Mouse (Mus musculus): ENCODE results near the gene Lyz2.
"Not testable (repeated sequence)": the region's sequence is repeated elsewhere in the genome, so short reads cannot be mapped to it uniquely, and the experiment has no call there.

The Lyz2 gene

GRCm38 (mm10) chr10:117284578-117285520, 2.7 kb upstream of the Lyz2 start:
- DNase-seq (ENCODE audit: low spot score in 2 of 2), result no peak

GRCm38 (mm10) chr10:117283871-117284577, 1.9 kb upstream of the Lyz2 start:
- DNase-seq (ENCODE audit: low spot score in 2 of 2), result no peak

GRCm38 (mm10) chr10:117283196-117283595, 1.1 kb upstream of the Lyz2 start:
- DNase-seq (ENCODE audit: low spot score in 2 of 2), result not testable (repeated sequence)

GRCm38 (mm10) chr10:117282551-117282950, 430 bp upstream of the Lyz2 start:
- DNase-seq (ENCODE audit: low spot score in 2 of 2), result no peak

- no peak for DNase-seq (ENCODE audit: low spot score in 2 of 2)
Observed at GRCm38 (mm10) chr10:117281381-117281920, 670 bp downstream of the Lyz2 start.

- no peak for DNase-seq (ENCODE audit: low spot score in 2 of 2)
Observed at GRCm38 (mm10) chr10:117280000-117280399, 2.1 kb downstream of the Lyz2 start.

GRCm38 (mm10) chr10:117278510-117278909, 3.6 kb downstream of the Lyz2 start:
- DNase-seq (ENCODE audit: low spot score in 2 of 2), result not testable (repeated sequence)

- DNase-seq (ENCODE audit: low spot score in 2 of 2), result not testable (repeated sequence)
Observed at GRCm38 (mm10) chr10:117277779-117278178, 4.3 kb downstream of the Lyz2 start.

GRCm38 (mm10) chr10:117275681-117276369, 6.3 kb downstream of the Lyz2 start:
- DNase-seq (ENCODE audit: low spot score in 2 of 2), result no peak

- DNase-seq (ENCODE audit: low spot score in 2 of 2), result not testable (repeated sequence)
Observed at GRCm38 (mm10) chr10:117274645-117275044, 7.5 kb downstream of the Lyz2 start.

GRCm38 (mm10) chr10:117272023-117272422, 10.1 kb downstream of the Lyz2 start:
- no peak for DNase-seq (ENCODE audit: low spot score in 2 of 2)

- DNase-seq (ENCODE audit: low spot score in 2 of 2), result no peak
Observed at GRCm38 (mm10) chr10:117259870-117260269, 22.3 kb downstream of the Lyz2 start.

GRCm38 (mm10) chr10:117238603-117239002, 43.5 kb downstream of the Lyz2 start, which contains the start of gene 9530003J23Rik:
TSS of gene 9530003J23Rik (minus strand) at chr10:117238703.
- DNase-seq (ENCODE audit: low spot score in 2 of 2), result no peak

- DNase-seq (ENCODE audit: low spot score in 2 of 2), result no peak
Observed at GRCm38 (mm10) chr10:117235866-117236265, 46.3 kb downstream of the Lyz2 start.

- DNase-seq (ENCODE audit: low spot score in 2 of 2), result no peak
Observed at GRCm38 (mm10) chr10:117234825-117235224, 47.3 kb downstream of the Lyz2 start.

- DNase-seq (ENCODE audit: low spot score in 2 of 2), result no peak
Observed at GRCm38 (mm10) chr10:117229826-117230225, 52.3 kb downstream of the Lyz2 start.
